Mouse (Mus musculus): ENCODE data around the gene Opn5.

Opn5 gene

DNA sequence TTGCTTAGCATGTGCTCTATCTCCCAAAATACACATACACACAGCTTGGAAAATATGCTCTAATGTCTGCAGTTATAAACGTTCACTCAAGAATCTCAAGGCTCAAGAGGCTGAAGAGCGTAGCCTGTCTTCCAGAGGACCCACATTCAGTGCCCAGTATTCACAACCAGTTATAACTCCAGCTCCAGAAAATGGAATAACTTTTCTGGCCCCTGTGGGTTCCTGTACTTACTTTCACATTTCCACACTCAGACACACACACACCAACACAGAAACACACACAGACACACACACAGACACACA is 28.2 kb downstream of the Opn5 start:
- no peaks in the 10 kb centered on the region for H3K36me3 ChIP-seq (ENCODE audit: insufficient read depth, low read length)
- no peak for TF ChIP-seq CTCF (conservative IDR thresholded peaks at IDR 0.05; ENCODE audit: low read length)
- no peak for TF ChIP-seq NANOG (IDR thresholded peaks at IDR 0.05; ENCODE audit: borderline replicate concordance, low read length)
- TF ChIP-seq POU5F1 (IDR thresholded peaks at IDR 0.05; ENCODE audit: borderline replicate concordance, low read length): no peak
- no peaks in the 10 kb centered on the region for H3K9me3 ChIP-seq (ENCODE audit: low read length)
- H3K4me3 ChIP-seq (replicated peaks; ENCODE audit: low read length): no peak overlapping the region
- H3K4me1 ChIP-seq (replicated peaks; ENCODE audit: low read depth, low read length): no peaks in the 10 kb centered on the region
- no peaks in the 10 kb centered on the region for H3K27me3 ChIP-seq (ENCODE audit: insufficient read depth, low read length)

GRCm38 (mm10) chr17:42582281-42583028 is 28.7 kb downstream of the Opn5 start:
- no peaks in the 10 kb centered on the region for H3K9me3 ChIP-seq (ENCODE audit: low read length)
- no peak overlapping the region for H3K4me3 ChIP-seq (replicated peaks; ENCODE audit: low read length)
- H3K36me3 ChIP-seq (ENCODE audit: insufficient read depth, low read length): no peaks in the 10 kb centered on the region
- no peaks in the 10 kb centered on the region for H3K4me1 ChIP-seq (replicated peaks; ENCODE audit: low read depth, low read length)
- TF ChIP-seq NANOG (IDR thresholded peaks at IDR 0.05; ENCODE audit: borderline replicate concordance, low read length) (no peak), POU5F1 (IDR thresholded peaks at IDR 0.05; ENCODE audit: borderline replicate concordance, low read length) (no peak), CTCF (conservative IDR thresholded peaks at IDR 0.05; ENCODE audit: low read length) (no peak)
- H3K27me3 ChIP-seq (ENCODE audit: insufficient read depth, low read length): no peaks in the 10 kb centered on the region

DNA sequence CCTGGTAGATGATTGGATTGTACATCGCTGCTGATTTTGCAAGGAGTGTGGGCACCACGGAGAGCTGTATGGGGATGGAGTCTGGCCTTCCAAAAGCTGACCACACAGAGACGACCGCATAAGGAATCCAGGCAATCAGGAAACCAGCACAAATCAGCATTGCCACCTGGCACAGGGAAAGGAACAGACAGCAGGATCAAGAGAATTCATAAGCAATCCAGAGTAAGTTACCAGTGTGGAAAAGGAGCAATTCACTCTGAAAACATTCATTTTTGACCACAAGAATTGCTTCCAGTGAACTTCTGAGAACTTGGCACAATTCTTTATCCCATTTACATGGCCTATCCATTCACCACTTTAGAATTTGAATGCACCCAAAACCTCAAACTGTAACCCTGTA is 30.6 kb downstream of the Opn5 start:
- Histone ChIP-seq H3K4me1 (replicated peaks; ENCODE audit: low read depth, low read length) (no peaks in the 10 kb centered on the region), H3K27me3 (ENCODE audit: insufficient read depth, low read length) (no peaks in the 10 kb centered on the region), H3K36me3 (ENCODE audit: insufficient read depth, low read length) (no peaks in the 10 kb centered on the region), H3K4me3 (replicated peaks; ENCODE audit: low read length) (no peak overlapping the region), H3K9me3 (ENCODE audit: low read length) (no peaks in the 10 kb centered on the region)
- TF ChIP-seq NANOG (IDR thresholded peaks at IDR 0.05; ENCODE audit: borderline replicate concordance, low read length) (no peak), POU5F1 (IDR thresholded peaks at IDR 0.05; ENCODE audit: borderline replicate concordance, low read length) (no peak), CTCF (conservative IDR thresholded peaks at IDR 0.05; ENCODE audit: low read length) (no peak)

- H3K4me1 ChIP-seq (replicated peaks; ENCODE audit: low read depth, low read length): no peaks in the 10 kb centered on the region
- H3K9me3 ChIP-seq (ENCODE audit: low read length): no peaks in the 10 kb centered on the region
- no peak overlapping the region for H3K4me3 ChIP-seq (replicated peaks; ENCODE audit: low read length)
- no peaks in the 10 kb centered on the region for H3K36me3 ChIP-seq (ENCODE audit: insufficient read depth, low read length)
- TF ChIP-seq CTCF (conservative IDR thresholded peaks at IDR 0.05; ENCODE audit: low read length) (no peak), POU5F1 (IDR thresholded peaks at IDR 0.05; ENCODE audit: borderline replicate concordance, low read length) (no peak), NANOG (IDR thresholded peaks at IDR 0.05; ENCODE audit: borderline replicate concordance, low read length) (no peak)
- H3K27me3 ChIP-seq (ENCODE audit: insufficient read depth, low read length): no peaks in the 10 kb centered on the region
These were observed 31.0 kb downstream of the Opn5 start for GRCm38 (mm10) chr17:42580196-42580595.

DNA sequence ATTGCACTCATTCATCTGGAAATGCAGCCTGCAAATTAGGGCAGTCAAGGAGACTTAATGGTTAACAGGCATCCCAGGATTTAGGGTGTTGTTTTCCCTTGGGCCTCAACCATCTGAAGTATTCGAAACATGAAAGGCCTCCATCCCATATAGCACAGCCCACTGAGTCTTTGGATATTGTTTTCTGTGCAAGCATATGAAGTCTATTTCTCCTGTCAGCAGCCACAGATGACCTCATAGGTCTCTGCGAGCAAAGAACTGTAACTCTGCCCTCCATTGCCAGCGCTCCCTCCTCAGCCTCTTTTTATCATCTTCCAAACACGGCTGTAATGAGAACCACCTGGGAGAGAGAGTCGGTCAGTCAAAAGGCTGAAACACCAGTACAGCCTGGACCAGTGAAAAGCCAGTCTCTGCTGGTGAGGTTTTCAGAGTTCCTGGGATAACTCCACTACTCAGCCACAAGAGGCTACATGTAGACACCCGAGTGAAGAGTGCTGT is 34.5 kb downstream of the Opn5 start:
- Histone ChIP-seq H3K27me3 (ENCODE audit: insufficient read depth, low read length) (no peaks in the 10 kb centered on the region), H3K4me3 (replicated peaks; ENCODE audit: low read length) (no peak overlapping the region), H3K4me1 (replicated peaks; ENCODE audit: low read depth, low read length) (no peaks in the 10 kb centered on the region), H3K36me3 (ENCODE audit: insufficient read depth, low read length) (no peaks in the 10 kb centered on the region), H3K9me3 (ENCODE audit: low read length) (no peaks in the 10 kb centered on the region)
- no peak for TF ChIP-seq CTCF (conservative IDR thresholded peaks at IDR 0.05; ENCODE audit: low read length)
- no peak for TF ChIP-seq NANOG (IDR thresholded peaks at IDR 0.05; ENCODE audit: borderline replicate concordance, low read length)
- no peak for TF ChIP-seq POU5F1 (IDR thresholded peaks at IDR 0.05; ENCODE audit: borderline replicate concordance, low read length)

GRCm38 (mm10) chr17:42573786-42574185 is 37.4 kb downstream of the Opn5 start:
- H3K4me3 ChIP-seq (replicated peaks; ENCODE audit: low read length): no peak overlapping the region
- H3K4me1 ChIP-seq (replicated peaks; ENCODE audit: low read depth, low read length): no peaks in the 10 kb centered on the region
- no peaks in the 10 kb centered on the region for H3K27me3 ChIP-seq (ENCODE audit: insufficient read depth, low read length)
- H3K9me3 ChIP-seq (ENCODE audit: low read length): no peaks in the 10 kb centered on the region
- no peaks in the 10 kb centered on the region for H3K36me3 ChIP-seq (ENCODE audit: insufficient read depth, low read length)
- no peak for TF ChIP-seq NANOG (IDR thresholded peaks at IDR 0.05; ENCODE audit: borderline replicate concordance, low read length)
- TF ChIP-seq CTCF (conservative IDR thresholded peaks at IDR 0.05; ENCODE audit: low read length): no peak
- no peak for TF ChIP-seq POU5F1 (IDR thresholded peaks at IDR 0.05; ENCODE audit: borderline replicate concordance, low read length)

GRCm38 (mm10) chr17:42549578-42549977 is 61.6 kb downstream of the Opn5 start:
- TF ChIP-seq POU5F1 (IDR thresholded peaks at IDR 0.05; ENCODE audit: borderline replicate concordance, low read length) (no peak), NANOG (IDR thresholded peaks at IDR 0.05; ENCODE audit: borderline replicate concordance, low read length) (no peak), CTCF (conservative IDR thresholded peaks at IDR 0.05; ENCODE audit: low read length) (no peak)

DNA sequence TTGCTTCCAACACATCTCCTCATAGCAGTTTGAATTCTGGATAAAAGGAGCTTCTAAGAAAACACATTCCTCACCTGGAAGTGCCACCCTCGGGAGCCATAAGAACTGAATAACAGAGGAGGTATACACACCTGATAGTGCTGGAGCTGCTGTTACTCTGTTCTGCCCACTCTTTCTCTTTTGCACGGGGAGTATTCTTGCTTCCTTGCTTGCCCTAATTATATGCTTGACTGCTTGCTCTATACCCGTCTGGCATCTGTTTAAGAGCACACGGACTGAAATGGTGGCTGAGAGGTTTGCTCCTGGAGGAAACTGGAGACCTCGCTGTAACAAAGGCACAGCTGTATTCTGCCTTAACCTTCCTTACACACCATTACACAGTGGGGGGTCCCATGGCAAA is 81.0 kb downstream of the Opn5 start:
- no peak for TF ChIP-seq POU5F1 (IDR thresholded peaks at IDR 0.05; ENCODE audit: borderline replicate concordance, low read length)
- TF ChIP-seq CTCF (conservative IDR thresholded peaks at IDR 0.05; ENCODE audit: low read length): no peak
- no peak for TF ChIP-seq NANOG (IDR thresholded peaks at IDR 0.05; ENCODE audit: borderline replicate concordance, low read length)
- Histone ChIP-seq H3K4me1 (replicated peaks; ENCODE audit: low read depth, low read length) (no peaks in the 10 kb centered on the region), H3K9me3 (ENCODE audit: low read length) (no peaks in the 10 kb centered on the region), H3K27me3 (ENCODE audit: insufficient read depth, low read length) (no peaks in the 10 kb centered on the region), H3K36me3 (ENCODE audit: insufficient read depth, low read length) (no peaks in the 10 kb centered on the region), H3K4me3 (replicated peaks; ENCODE audit: low read length) (no peak overlapping the region)

More at GRCm38 (mm10) chr17:42549578-42549977, 61.6 kb downstream of the Opn5 start:
- Histone ChIP-seq H3K27me3 (ENCODE audit: insufficient read depth, low read length) (no peaks in the 10 kb centered on the region), H3K9me3 (ENCODE audit: low read length) (no peaks in the 10 kb centered on the region), H3K4me3 (replicated peaks; ENCODE audit: low read length) (no peak overlapping the region), H3K36me3 (ENCODE audit: insufficient read depth, low read length) (no peaks in the 10 kb centered on the region), H3K4me1 (replicated peaks; ENCODE audit: low read depth, low read length) (no peaks in the 10 kb centered on the region)

All from E14TG2a.4 (cell line).